Mouse (Mus musculus) limb, embryonic 10.5 days (tissue): ENCODE measurements around the gene Tmem132d. TPM values are rescaled to one million over a fixed set of nuclear protein-coding genes. Genes with fewer than 3 reads are reported as not detected.
"Not testable (repeated sequence)": the region's sequence is repeated elsewhere in the genome, so short reads cannot be mapped to it uniquely, and the experiment has no call there.

Experiments used
- DNase-seq: peaks from one replicate; pipeline ENCODE4 v3.0.0-alpha.2; 2017; ENCODE audit warnings: low spot score
- H3K27ac ChIP-seq: fragments of 300-500 bp; sonication (generic); 2 replicates; pipeline ENCODE4 v1.5.1; 2016; ENCODE audit warnings: mild to moderate bottlenecking
- H3K27me3 ChIP-seq: fragments of 300-500 bp; sonication (generic); 2 replicates; pipeline ENCODE4 v1.6.1; 2016; ENCODE audit warnings: low read depth, mild to moderate bottlenecking; ENCODE audit not compliant: poor library complexity, severe bottlenecking
- H3K36me3 ChIP-seq: fragments of 300-500 bp; sonication (generic); 2 replicates; pipeline ENCODE4 v1.6.1; 2016; ENCODE audit warnings: mild to moderate bottlenecking, moderate library complexity
- H3K4me1 ChIP-seq: fragments of 300-500 bp; sonication (generic); 2 replicates; pipeline ENCODE4 v1.6.1; 2016
- H3K4me3 ChIP-seq: fragments of 300-500 bp; sonication (generic); 2 replicates; pipeline ENCODE4 v1.5.1; 2016; ENCODE audit warnings: mild to moderate bottlenecking, moderate library complexity
- H3K9me3 ChIP-seq: fragments of 300-500 bp; sonication (generic); replicated peaks from 2 replicates; pipeline ENCODE4 v1.6.1; 2016; ENCODE audit warnings: mild to moderate bottlenecking
- WGBS: fragments of 180-500 bp; shearing (Covaris S2); methylation state at CpG from one replicate; pipeline ENCODE4 v1.1.7; 2016; 5-methylcytosine and 5-hydroxymethylcytosine counted together
- polyA plus RNA-seq: library from polyadenylated mRNA; unstranded; fragments of >200 nt; fragmentation: Nextera tagmentation; extraction: Ambion mirVana; gene quantifications from 2 replicates; pipeline ENCODE4 v1.2.1, GENCODE M21; 2016

The Tmem132d gene
- polyA plus RNA-seq, 1 experiment from 2014 or later = 1.2 TPM

DNA sequence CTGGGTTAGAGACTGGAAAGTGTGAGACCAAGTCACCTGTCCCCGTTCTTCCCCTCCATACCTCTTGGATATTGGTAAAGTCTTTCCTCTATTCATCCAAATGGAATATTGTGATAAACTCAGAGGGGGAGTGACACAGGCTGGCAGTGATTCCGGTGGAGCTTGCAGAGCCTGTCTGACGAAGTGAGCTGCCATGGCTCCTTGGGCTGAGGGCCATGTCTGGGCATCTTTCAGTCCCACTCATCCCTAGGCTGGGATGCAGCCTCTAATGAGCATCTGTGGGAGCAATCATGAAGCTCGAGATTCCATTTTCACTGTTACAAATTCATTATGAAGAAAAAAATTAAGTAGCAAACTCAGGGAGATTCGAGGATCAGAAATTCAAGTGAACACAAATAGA, 332.5 kb downstream of the Tmem132d start:
- 87% methylated on average over 5 of the region's 5 CpGs for WGBS
- H3K27me3 ChIP-seq = no peaks in the 10 kb centered on the region
- peaks cover 8% of the 10 kb centered on the region; the same call in 1 of the 2 replicates for H3K4me1 ChIP-seq
- H3K27ac ChIP-seq = no peak overlapping the region
- H3K9me3 ChIP-seq = peaks cover 3% of the 10 kb centered on the region; the same call in 1 of the 2 replicates
- no peak overlapping the region for H3K4me3 ChIP-seq
- DNase-seq = no peak
- no peaks in the 10 kb centered on the region for H3K36me3 ChIP-seq

DNA sequence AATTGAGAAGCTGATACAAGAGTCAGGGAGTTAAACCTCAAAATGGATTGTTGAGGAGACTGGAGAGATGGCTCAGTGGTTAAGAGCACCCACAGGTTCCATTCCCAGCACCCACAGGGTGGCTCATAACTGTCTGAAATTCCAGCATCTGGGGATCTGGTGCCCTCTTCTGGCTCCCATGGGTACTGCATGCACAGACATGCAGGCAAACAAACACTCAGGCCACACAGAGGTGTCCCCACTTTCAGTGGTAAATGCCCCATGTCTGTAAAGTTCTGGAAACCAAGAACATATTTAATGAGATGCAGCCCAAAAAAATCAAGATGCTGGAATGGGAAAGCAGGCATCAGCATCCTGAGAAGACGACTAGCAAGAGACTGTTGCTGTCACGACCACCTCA, 333.4 kb downstream of the Tmem132d start:
- Histone ChIP-seq H3K4me3 (no peak overlapping the region), H3K27ac (no peak overlapping the region), H3K4me1 (peaks cover 8% of the 10 kb centered on the region; the same call in 1 of the 2 replicates), H3K36me3 (no peaks in the 10 kb centered on the region), H3K9me3 (peaks cover 3% of the 10 kb centered on the region; the same call in 1 of the 2 replicates), H3K27me3 (no peaks in the 10 kb centered on the region)
- no peak for DNase-seq
- 86% methylated on average over 2 of the region's 2 CpGs for whole genome bisulfite sequencing

DNA sequence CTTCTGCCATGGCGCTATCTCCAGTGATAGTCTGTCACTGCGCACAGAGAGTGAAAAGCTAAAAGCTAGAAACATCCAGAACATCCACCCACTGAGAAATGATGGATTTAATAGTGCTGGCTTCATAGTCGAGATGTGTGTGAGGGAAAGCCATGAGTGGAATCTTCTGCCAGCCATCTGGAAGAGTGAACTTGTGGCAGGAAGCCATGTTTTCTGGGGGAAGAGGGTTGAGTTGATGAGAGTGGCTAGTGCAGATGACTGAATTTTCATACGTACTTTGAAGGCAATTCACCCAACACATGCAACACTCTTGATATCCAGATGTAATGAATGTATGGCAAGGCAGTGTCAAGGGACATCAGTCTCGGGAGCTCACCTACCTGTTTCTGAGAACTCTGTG, 342.3 kb downstream of the Tmem132d start:
- Histone ChIP-seq H3K4me3 (no peak overlapping the region), H3K9me3 (no peaks in the 10 kb centered on the region), H3K36me3 (no peaks in the 10 kb centered on the region), H3K27ac (no peak overlapping the region), H3K27me3 (no peaks in the 10 kb centered on the region), H3K4me1 (peaks cover 5% of the 10 kb centered on the region; the same call in 1 of the 2 replicates)
- WGBS = 92% methylated on average over 5 of the region's 5 CpGs
- DNase-seq = no peak

DNA sequence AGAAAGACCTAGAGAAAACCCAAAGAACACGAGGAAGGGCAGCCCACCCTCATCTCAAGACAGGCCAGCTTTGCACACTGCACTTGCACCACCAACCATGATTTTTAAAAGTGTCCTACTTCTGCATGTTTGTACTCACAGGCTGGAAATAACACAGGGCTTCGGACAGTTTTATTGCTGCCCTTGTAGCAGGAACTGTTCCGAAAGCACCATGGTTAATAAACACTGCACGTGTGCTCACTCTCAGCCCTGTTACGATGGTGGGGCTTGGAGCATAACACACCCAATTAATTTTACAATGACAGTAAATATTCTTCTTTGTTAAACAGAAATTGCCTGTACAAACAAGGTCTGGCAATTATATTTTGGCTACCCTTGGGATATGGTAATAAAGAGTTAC, 357.4 kb downstream of the Tmem132d start:
- WGBS = 57% methylated on average over 5 of the region's 5 CpGs

DNA sequence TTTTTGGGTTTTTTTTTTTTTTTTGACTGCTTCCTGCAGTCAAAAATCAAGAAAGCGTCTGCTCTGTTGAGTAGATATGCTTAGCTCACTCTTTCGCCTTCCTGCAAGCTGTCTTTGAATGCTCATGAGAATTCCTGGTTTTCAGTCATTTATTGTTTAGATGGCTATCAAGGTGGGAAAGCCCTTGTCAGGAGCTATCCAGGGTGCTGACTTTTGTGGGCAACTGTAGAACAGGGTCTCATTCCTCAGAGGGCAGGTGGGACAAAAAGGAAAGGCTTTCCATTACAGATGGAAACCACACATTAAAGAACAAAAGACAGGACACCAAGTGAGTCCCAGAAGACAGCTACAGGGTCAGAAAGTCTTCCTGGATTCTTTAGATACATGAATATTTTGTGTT, 360.3 kb downstream of the Tmem132d start:
- no peak overlapping the region for H3K4me3 ChIP-seq
- peaks cover 14% of the 10 kb centered on the region; the same call in 1 of the 2 replicates for H3K4me1 ChIP-seq
- 86% methylated on average over 2 of the region's 2 CpGs for WGBS
- no peaks in the 10 kb centered on the region for H3K27me3 ChIP-seq
- no peak overlapping the region for H3K27ac ChIP-seq
- peak; percentile 48 for DNase-seq
- no peaks in the 10 kb centered on the region for H3K9me3 ChIP-seq
- no peaks in the 10 kb centered on the region for H3K36me3 ChIP-seq

More for the DNA sequence above, 357.4 kb downstream of the Tmem132d start:
- peaks cover 14% of the 10 kb centered on the region; the same call in 1 of the 2 replicates for H3K4me1 ChIP-seq
- peak; percentile 33 for DNase-seq
- H3K27ac ChIP-seq = no peak overlapping the region
- H3K9me3 ChIP-seq = no peaks in the 10 kb centered on the region
- H3K27me3 ChIP-seq = no peaks in the 10 kb centered on the region
- H3K36me3 ChIP-seq = no peaks in the 10 kb centered on the region
- H3K4me3 ChIP-seq = no peak overlapping the region

DNA sequence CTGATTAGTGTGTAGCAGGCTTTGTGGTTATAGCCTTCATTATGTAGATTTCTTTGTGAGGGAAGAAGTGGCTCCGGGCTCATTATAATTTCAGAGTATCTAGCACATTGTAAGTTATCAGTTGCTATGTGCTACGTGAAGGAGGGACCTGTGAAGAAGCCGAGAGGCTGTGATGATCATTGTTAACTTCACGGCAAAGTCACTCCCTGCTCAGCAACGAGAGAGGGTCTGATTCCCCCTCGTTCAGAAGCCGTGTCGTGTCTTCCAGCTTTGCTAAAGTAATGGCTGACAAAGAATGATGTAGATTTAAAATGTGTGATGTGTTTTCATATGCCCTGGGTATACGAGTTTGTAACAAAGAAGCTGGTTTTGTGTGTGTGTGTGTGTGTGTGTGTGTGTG, 391.1 kb downstream of the Tmem132d start:
- Histone ChIP-seq H3K9me3 (no peaks in the 10 kb centered on the region), H3K4me1 (no peaks in the 10 kb centered on the region), H3K27me3 (no peaks in the 10 kb centered on the region), H3K4me3 (no peak overlapping the region), H3K36me3 (no peaks in the 10 kb centered on the region), H3K27ac (no peak overlapping the region)
- no peak for DNase-seq
- WGBS = 87% methylated on average over 9 of the region's 9 CpGs

DNA sequence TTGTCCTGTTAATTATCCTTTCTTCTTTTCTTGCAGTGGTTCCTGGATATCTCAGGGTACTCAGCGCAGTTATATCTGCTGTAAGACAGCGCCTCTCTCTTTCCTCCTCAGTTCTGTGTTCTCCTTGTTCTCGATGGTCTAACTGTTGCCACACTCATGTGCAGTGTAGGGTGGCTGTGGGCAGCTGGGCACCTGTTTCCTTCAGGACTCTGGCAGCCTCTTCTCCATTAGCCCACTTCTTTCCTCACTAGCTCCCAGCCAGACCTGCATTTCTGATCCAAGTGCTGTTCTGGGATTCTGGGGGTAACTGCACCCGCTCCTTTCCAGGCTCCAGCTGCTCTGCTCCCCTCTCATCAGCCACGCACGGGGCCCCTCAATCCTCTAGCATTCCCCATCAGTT, 392.8 kb downstream of the Tmem132d start:
- no peak for DNase-seq
- no peaks in the 10 kb centered on the region for H3K4me1 ChIP-seq
- no peaks in the 10 kb centered on the region for H3K9me3 ChIP-seq
- no peak overlapping the region for H3K4me3 ChIP-seq
- whole genome bisulfite sequencing = 90% methylated on average over 6 of the region's 6 CpGs
- H3K27ac ChIP-seq = no peak overlapping the region
- H3K36me3 ChIP-seq = no peaks in the 10 kb centered on the region
- no peaks in the 10 kb centered on the region for H3K27me3 ChIP-seq

DNA sequence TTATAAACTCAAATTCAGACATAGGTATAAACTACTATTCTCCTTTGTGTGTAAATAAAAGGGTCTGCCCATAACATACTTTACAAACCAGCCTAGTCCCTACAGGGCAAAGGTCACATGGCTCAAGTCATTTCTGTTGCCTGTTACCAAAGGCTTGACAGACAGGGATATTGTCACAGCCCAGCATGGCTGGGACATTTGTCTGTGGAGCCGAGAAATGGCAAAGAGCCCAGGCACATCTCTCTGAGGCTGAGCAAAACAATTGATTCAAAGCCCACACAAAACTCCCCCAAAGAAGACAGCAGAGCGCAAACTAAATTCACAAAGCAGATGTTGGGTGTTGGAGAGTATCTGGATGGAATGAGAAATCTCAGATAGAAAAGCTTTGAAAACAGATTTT, 405.8 kb downstream of the Tmem132d start:
- 79% methylated on average over 2 of the region's 2 CpGs for WGBS

DNA sequence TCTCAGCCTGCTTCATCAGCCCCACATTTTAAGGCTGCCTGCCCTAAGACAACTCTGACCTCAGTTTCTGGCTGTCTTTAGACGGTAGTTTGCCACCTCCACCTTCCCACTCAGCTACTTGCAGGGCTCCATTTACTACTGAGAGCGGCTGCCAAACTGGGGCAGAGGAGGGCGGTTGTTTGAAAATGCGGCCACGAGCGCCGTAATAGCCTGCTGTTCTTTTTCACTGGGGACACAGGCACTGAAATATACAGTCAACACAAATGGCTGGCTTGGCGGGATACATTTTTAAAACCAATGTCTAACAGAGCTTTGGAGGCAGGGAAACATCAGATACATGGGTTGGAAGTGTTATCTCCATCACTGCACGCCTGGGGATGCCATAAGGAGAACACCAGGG, 428.2 kb downstream of the Tmem132d start:
- DNase-seq = no peak
- Histone ChIP-seq H3K27me3 (no peaks in the 10 kb centered on the region), H3K4me3 (no peak overlapping the region), H3K36me3 (no peaks in the 10 kb centered on the region), H3K9me3 (no peaks in the 10 kb centered on the region), H3K27ac (no peak overlapping the region), H3K4me1 (peaks cover 12% of the 10 kb centered on the region)
- WGBS = 66% methylated on average over 9 of the region's 9 CpGs

More for the DNA sequence above, 405.8 kb downstream of the Tmem132d start:
- H3K27ac ChIP-seq = no peak overlapping the region
- H3K4me1 ChIP-seq = no peaks in the 10 kb centered on the region
- no peaks in the 10 kb centered on the region for H3K9me3 ChIP-seq
- H3K27me3 ChIP-seq = no peaks in the 10 kb centered on the region
- H3K36me3 ChIP-seq = no peaks in the 10 kb centered on the region
- DNase-seq = no peak
- no peak overlapping the region for H3K4me3 ChIP-seq

DNA sequence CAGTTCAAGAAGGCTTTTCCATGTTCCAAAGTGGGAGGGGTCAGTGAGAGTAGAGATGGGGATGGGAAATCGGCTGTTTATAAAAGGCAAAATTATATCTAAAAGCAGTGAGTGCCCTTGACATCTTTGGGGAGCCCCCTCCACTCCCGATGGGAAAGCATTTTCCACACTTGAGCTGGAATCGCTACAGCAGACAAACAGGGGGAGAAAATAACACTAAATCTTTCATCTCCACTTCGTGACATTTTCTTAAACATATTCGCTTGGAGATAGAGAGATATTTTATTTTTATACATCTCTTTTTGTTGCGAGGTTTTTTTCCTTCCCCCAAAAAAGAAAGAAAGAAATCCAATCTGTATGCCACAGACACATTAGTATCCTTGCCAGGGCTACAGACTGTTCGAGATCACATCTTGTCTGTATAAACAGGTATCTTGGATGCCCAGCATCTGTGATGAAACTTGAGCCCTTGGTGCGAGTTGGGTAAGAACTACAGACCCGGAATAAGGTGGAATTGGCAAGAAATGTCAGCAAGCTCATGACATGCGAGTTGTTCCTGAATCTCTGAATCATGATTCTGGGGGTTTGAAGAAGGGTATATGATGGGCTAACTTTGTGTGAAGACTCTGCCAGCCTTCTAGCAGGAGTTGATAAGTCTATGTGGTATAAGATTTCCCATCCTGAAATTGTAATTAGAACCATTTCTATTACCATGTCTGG, 436.2 kb downstream of the Tmem132d start:
- Histone ChIP-seq H3K4me1 (no peaks in the 10 kb centered on the region), H3K27me3 (no peaks in the 10 kb centered on the region), H3K36me3 (no peaks in the 10 kb centered on the region), H3K4me3 (no peak overlapping the region), H3K9me3 (no peaks in the 10 kb centered on the region), H3K27ac (no peak overlapping the region)
- 88% methylated on average over 10 of the region's 10 CpGs for WGBS
- DNase-seq = no peak

DNA sequence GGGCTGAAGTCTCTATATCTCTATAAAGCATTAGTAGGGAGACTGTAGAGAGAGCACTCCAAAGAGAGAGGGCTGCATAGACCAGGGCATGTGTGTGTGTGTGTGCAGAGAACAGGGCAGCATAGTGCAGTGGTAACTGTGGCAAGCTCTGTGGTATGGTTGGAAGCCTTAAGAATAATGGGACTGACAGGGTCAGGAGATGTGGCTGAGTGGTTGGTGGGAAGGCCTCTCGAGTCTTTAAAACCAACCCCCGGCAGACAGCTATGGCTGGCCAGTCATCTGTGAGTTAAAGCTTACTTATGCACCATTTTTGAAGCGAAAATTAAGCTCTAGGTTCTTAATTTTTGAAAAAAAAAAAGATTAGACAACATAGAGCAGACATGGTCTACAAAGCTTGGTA, 439.4 kb downstream of the Tmem132d start:
- H3K4me1 ChIP-seq = no peaks in the 10 kb centered on the region
- H3K36me3 ChIP-seq = no peaks in the 10 kb centered on the region
- no peaks in the 10 kb centered on the region for H3K27me3 ChIP-seq
- no peak overlapping the region for H3K4me3 ChIP-seq
- 78% methylated on average over 3 of the region's 3 CpGs for WGBS
- DNase-seq = no peak
- no peak overlapping the region for H3K27ac ChIP-seq
- no peaks in the 10 kb centered on the region for H3K9me3 ChIP-seq

DNA sequence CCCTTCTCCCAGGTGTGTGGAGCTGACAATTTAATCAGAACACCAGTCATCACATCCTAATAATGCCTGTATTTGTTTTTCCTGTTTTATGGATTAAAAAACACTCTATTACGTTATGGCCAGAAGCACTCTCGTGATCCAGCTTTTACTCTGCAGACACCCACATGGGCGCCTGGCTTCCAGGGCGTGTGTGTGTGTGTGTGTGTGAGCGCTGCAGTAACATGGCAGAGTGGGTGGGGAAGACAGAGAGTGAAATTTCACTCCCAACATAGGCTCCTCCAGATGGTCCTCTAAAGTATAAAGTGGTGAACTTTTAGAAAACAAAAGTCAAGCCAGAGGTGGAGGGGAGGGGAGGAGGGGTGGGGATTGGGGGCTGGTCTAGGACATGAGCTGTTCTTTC, 442.1 kb downstream of the Tmem132d start:
- WGBS = 92% methylated on average over 5 of the region's 5 CpGs
- no peak for DNase-seq
- H3K27ac ChIP-seq = no peak overlapping the region
- no peak overlapping the region for H3K4me3 ChIP-seq
- no peaks in the 10 kb centered on the region for H3K36me3 ChIP-seq
- no peaks in the 10 kb centered on the region for H3K27me3 ChIP-seq
- no peaks in the 10 kb centered on the region for H3K4me1 ChIP-seq
- H3K9me3 ChIP-seq = no peaks in the 10 kb centered on the region

DNA sequence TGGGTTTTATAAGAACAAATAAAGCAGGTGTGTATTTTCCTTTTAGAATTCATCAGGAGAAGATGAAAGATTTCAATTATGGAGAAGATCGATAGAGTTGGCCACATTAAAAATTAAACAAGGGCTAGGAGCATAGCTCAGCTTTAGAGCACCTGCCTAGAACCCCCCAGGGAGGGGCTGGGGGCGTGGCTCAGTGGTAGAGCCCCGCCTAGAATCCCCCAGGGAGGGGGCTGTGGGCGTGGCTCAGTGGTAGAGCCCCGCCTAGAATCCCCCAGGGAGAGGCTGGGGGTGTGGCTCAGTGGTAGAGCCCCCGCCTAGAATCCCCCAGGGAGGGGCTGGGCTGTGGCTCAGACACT, 452.9 kb downstream of the Tmem132d start:
- 67% methylated on average over 6 of the region's 6 CpGs for WGBS
- not testable (repeated sequence) for H3K27me3 ChIP-seq, H3K36me3 ChIP-seq, H3K27ac ChIP-seq, H3K4me3 ChIP-seq, DNase-seq, H3K9me3 ChIP-seq
- H3K4me1 ChIP-seq = peaks cover 18% of the 10 kb centered on the region
